ENCODE assay signal across 21 mouse cellular contexts in genomic region chr9:92538216-92538615, GRCm38 (mm10). TPM values are rescaled to one million over a fixed set of nuclear protein-coding genes. Genes with fewer than 3 reads are reported as not detected.
A peak's percentile ranks its signal among the peaks of the same experiment; 100 is the strongest.
DNase-seq lines count a peak whose midpoint lies in the region; ATAC-seq and TF ChIP-seq lines count a peak whose summit lies in the region.
"Had no signal": no experiment of that assay in that cellular context is flagged by ENCODE, and none has a peak within 500 bp of the region (broad histone marks: within the 10 kb centered on the region; RNA-seq: fewer than 3 reads in every experiment).

No protein-coding gene starts in this region.

- TF ChIP-seq POLR2A in olfactory bulb, adult 2 months (IDR thresholded peaks at IDR 0.05; ENCODE audit: insufficient read depth, low read depth, low read length), result no peak

- ATAC-seq in forebrain, embryonic 13.5 days, result peak; percentile 28
- ATAC-seq in hindbrain, postnatal 0 days, result peak; percentile 38
- ATAC-seq in hindbrain, embryonic 11.5 days (ENCODE audit: low FRiP score), result no peak
- ATAC-seq in midbrain, postnatal 0 days (ENCODE audit: low FRiP score), result no peak
- ATAC-seq: intestine, embryonic 16.5 days had no signal

- peaks cover 20% of the 10 kb centered on the region; the same call in 1 of the 2 replicates for H3K4me1 ChIP-seq in forebrain, embryonic 13.5 days
- peaks cover 13% of the 10 kb centered on the region for H3K4me1 ChIP-seq in forebrain, embryonic 10.5 days
- peaks cover 4% of the 10 kb centered on the region; the same call in 1 of the 2 replicates for H3K4me1 ChIP-seq in hindbrain, postnatal 0 days (ENCODE audit: insufficient read depth, low read length)
- H3K4me1 ChIP-seq in hindbrain, embryonic 11.5 days (replicated peaks; ENCODE audit: control insufficient read depth, insufficient read depth, low read length), result no peaks in the 10 kb centered on the region
- H3K4me1 ChIP-seq in midbrain, postnatal 0 days (ENCODE audit: insufficient read depth, low read length), result 0 out of 2 replicates have a peak, but pooled peaks cover 3% of the 10 kb centered on the region
- H3K4me1 ChIP-seq in midbrain, embryonic 10.5 days, result peaks cover 17% of the 10 kb centered on the region
- 0 out of 2 replicates have a peak, but pooled peaks cover 4% of the 10 kb centered on the region for H3K4me1 ChIP-seq in olfactory bulb, adult 2 months (ENCODE audit: control insufficient read depth, insufficient read depth, low read length)

- no peak overlapping the region for H3K4me3 ChIP-seq in forebrain, embryonic 13.5 days
- H3K4me3 ChIP-seq in forebrain, embryonic 10.5 days, result no peak overlapping the region
- H3K4me3 ChIP-seq in hindbrain, postnatal 0 days (ENCODE audit: low read length), result no peak overlapping the region
- no peak overlapping the region for H3K4me3 ChIP-seq in hindbrain, embryonic 11.5 days (ENCODE audit: low read depth, low read length)
- no peak overlapping the region for H3K4me3 ChIP-seq in midbrain, postnatal 0 days (ENCODE audit: low read depth, low read length)
- no peak overlapping the region for H3K4me3 ChIP-seq in midbrain, embryonic 10.5 days
- no peak overlapping the region for H3K4me3 ChIP-seq in olfactory bulb, adult 2 months (ENCODE audit: insufficient read depth, low read depth, low read length)
- H3K4me3 ChIP-seq: heart, adult 2 months; heart, embryonic 15.5 days; hindbrain, embryonic 13.5 days; kidney, embryonic 15.5 days; layer of hippocampus, adult 2 months; limb, embryonic 15.5 days; liver, embryonic 15.5 days had no signal

- no peak overlapping the region for H3K27ac ChIP-seq in forebrain, embryonic 13.5 days
- no peak overlapping the region for H3K27ac ChIP-seq in forebrain, embryonic 10.5 days
- H3K27ac ChIP-seq in hindbrain, postnatal 0 days, result no peak overlapping the region
- no peak overlapping the region for H3K27ac ChIP-seq in hindbrain, embryonic 11.5 days (ENCODE audit: low read depth, low read length)
- no peak overlapping the region for H3K27ac ChIP-seq in midbrain, postnatal 0 days (ENCODE audit: low read depth, low read length)
- no peak overlapping the region for H3K27ac ChIP-seq in midbrain, embryonic 10.5 days (replicated peaks)
- peak overlapping the region; percentile 27; the same call in 1 of the 2 replicates for H3K27ac ChIP-seq in olfactory bulb, adult 2 months (ENCODE audit: insufficient read depth, low read depth, low read length)
- H3K27ac ChIP-seq: heart, adult 2 months; heart, embryonic 15.5 days; hindbrain, embryonic 13.5 days; kidney, embryonic 15.5 days; layer of hippocampus, adult 2 months; limb, embryonic 15.5 days; liver, embryonic 15.5 days had no signal

- H3K4me2 ChIP-seq in forebrain, embryonic 13.5 days, result no peak overlapping the region
- H3K4me2 ChIP-seq in hindbrain, postnatal 0 days (ENCODE audit: low read depth, low read length), result no peak overlapping the region
- no peak overlapping the region for H3K4me2 ChIP-seq in hindbrain, embryonic 11.5 days (replicated peaks; ENCODE audit: low read depth, low read length)
- H3K4me2 ChIP-seq in midbrain, postnatal 0 days (ENCODE audit: low read depth, low read length, poor library complexity, severe bottlenecking), result no peak overlapping the region
- H3K4me2 ChIP-seq: heart, embryonic 15.5 days; hindbrain, embryonic 13.5 days; kidney, embryonic 15.5 days; limb, embryonic 15.5 days; liver, embryonic 15.5 days had no signal

- TF ChIP-seq CTCF in hindbrain, postnatal 0 days (IDR thresholded peaks at IDR 0.05; ENCODE audit: low read depth), result no peak
- no peak for TF ChIP-seq CTCF in midbrain, postnatal 0 days (IDR thresholded peaks at IDR 0.05)
- no peak for TF ChIP-seq CTCF in olfactory bulb, adult 2 months (IDR thresholded peaks at IDR 0.05; ENCODE audit: insufficient read depth, low read depth, low read length)

- no peaks in the 10 kb centered on the region for H3K36me3 ChIP-seq in forebrain, embryonic 13.5 days (ENCODE audit: poor library complexity, severe bottlenecking)
- no peaks in the 10 kb centered on the region for H3K36me3 ChIP-seq in forebrain, embryonic 10.5 days (replicated peaks)
- H3K36me3 ChIP-seq in hindbrain, postnatal 0 days (ENCODE audit: insufficient read depth, low read length), result no peaks in the 10 kb centered on the region
- H3K36me3 ChIP-seq in hindbrain, embryonic 11.5 days (ENCODE audit: control insufficient read depth, insufficient read depth, low read length), result no peaks in the 10 kb centered on the region
- H3K36me3 ChIP-seq in midbrain, postnatal 0 days (ENCODE audit: insufficient read depth, low read length), result no peaks in the 10 kb centered on the region
- no peaks in the 10 kb centered on the region for H3K36me3 ChIP-seq in midbrain, embryonic 10.5 days
- H3K36me3 ChIP-seq: heart, embryonic 15.5 days; hindbrain, embryonic 13.5 days; kidney, embryonic 15.5 days; limb, embryonic 15.5 days; liver, embryonic 15.5 days had no signal

- H3K9ac ChIP-seq in forebrain, embryonic 13.5 days, result no peak overlapping the region
- H3K9ac ChIP-seq in hindbrain, postnatal 0 days (replicated peaks; ENCODE audit: low read length), result no peak overlapping the region
- no peak overlapping the region for H3K9ac ChIP-seq in hindbrain, embryonic 11.5 days (ENCODE audit: low read depth, low read length)
- H3K9ac ChIP-seq in midbrain, postnatal 0 days (replicated peaks; ENCODE audit: low read length, poor library complexity, severe bottlenecking), result no peak overlapping the region
- H3K9ac ChIP-seq: heart, embryonic 15.5 days; hindbrain, embryonic 13.5 days; kidney, embryonic 15.5 days; limb, embryonic 15.5 days; liver, embryonic 15.5 days had no signal

- H3K9me3 ChIP-seq in forebrain, embryonic 13.5 days (replicated peaks), result no peaks in the 10 kb centered on the region
- H3K9me3 ChIP-seq in forebrain, embryonic 10.5 days, result no peaks in the 10 kb centered on the region
- H3K9me3 ChIP-seq in hindbrain, postnatal 0 days (ENCODE audit: low read length), result no peaks in the 10 kb centered on the region
- no peaks in the 10 kb centered on the region for H3K9me3 ChIP-seq in hindbrain, embryonic 11.5 days (ENCODE audit: control insufficient read depth, low read length)
- no peaks in the 10 kb centered on the region for H3K9me3 ChIP-seq in midbrain, postnatal 0 days (ENCODE audit: low read length)
- no peaks in the 10 kb centered on the region for H3K9me3 ChIP-seq in midbrain, embryonic 10.5 days (replicated peaks)
- H3K9me3 ChIP-seq: heart, embryonic 15.5 days; hindbrain, embryonic 13.5 days; kidney, embryonic 15.5 days; limb, embryonic 15.5 days; liver, embryonic 15.5 days had no signal

- 32% methylated on average over 6 of the region's 6 CpGs for WGBS in forebrain, embryonic 13.5 days
- 88% methylated on average over 6 of the region's 6 CpGs for WGBS in forebrain, embryonic 10.5 days
- WGBS in hindbrain, postnatal 0 days, result 41% methylated on average over 6 of the region's 6 CpGs
- WGBS in hindbrain, embryonic 11.5 days, result 59% methylated on average over 6 of the region's 6 CpGs
- WGBS in midbrain, postnatal 0 days, result 64% methylated on average over 6 of the region's 6 CpGs
- WGBS in midbrain, embryonic 10.5 days, result 83% methylated on average over 6 of the region's 6 CpGs
- 27% methylated on average over 6 of the region's 6 CpGs for WGBS in olfactory bulb, adult 2 months

- no peaks in the 10 kb centered on the region for H3K27me3 ChIP-seq in forebrain, embryonic 13.5 days
- H3K27me3 ChIP-seq in forebrain, embryonic 10.5 days (ENCODE audit: poor library complexity, severe bottlenecking), result peaks cover 7% of the 10 kb centered on the region; the same call in 1 of the 2 replicates
- no peaks in the 10 kb centered on the region for H3K27me3 ChIP-seq in hindbrain, postnatal 0 days (ENCODE audit: insufficient read depth, low read length)
- H3K27me3 ChIP-seq in hindbrain, embryonic 11.5 days (ENCODE audit: control insufficient read depth, insufficient read depth, low read length), result no peaks in the 10 kb centered on the region
- no peaks in the 10 kb centered on the region; the same call in 1 of the 2 replicates for H3K27me3 ChIP-seq in midbrain, postnatal 0 days (ENCODE audit: insufficient read depth, low read length)
- peaks cover 12% of the 10 kb centered on the region; the same call in 1 of the 2 replicates for H3K27me3 ChIP-seq in midbrain, embryonic 10.5 days (ENCODE audit: low read depth, poor library complexity, severe bottlenecking)
- H3K27me3 ChIP-seq: heart, embryonic 15.5 days; kidney, embryonic 15.5 days; limb, embryonic 15.5 days had no signal

- no peak for DNase-seq in forebrain, embryonic 10.5 days (ENCODE audit: extremely low spot score, low spot score)
- DNase-seq in hindbrain, postnatal 0 days (ENCODE audit: low spot score), result peak; percentile 45
- no peak for DNase-seq in hindbrain, embryonic 11.5 days (ENCODE audit: low spot score)
- DNase-seq in midbrain, postnatal 0 days (ENCODE audit: low spot score), result peak; percentile 53
- DNase-seq in midbrain, embryonic 10.5 days (ENCODE audit: low spot score), result no peak
- DNase-seq in adrenal gland, adult 8-10 months, result no peak
- DNase-seq: adrenal gland, postnatal 10 days; cerebellum, adult 18-20 months; gastrocnemius, postnatal 14 days; heart, adult 2 months; layer of hippocampus, postnatal 36 days; lung, postnatal 10 days had no signal

RNA-seq across cellular contexts. Expression of gene Plod2, which starts 3.8 kb away (rescaled TPM):
- 9.7 and 12.1 TPM in 2 replicates for polyA plus RNA-seq in forebrain, embryonic 13.5 days (2015; fragmentation: Nextera tagmentation; extraction: Ambion mirVana)
- 22.1 and 25.4 TPM in 2 replicates for polyA plus RNA-seq in forebrain, embryonic 10.5 days (2016; fragmentation: Nextera tagmentation; extraction: Ambion mirVana)
- 7.6 and 14.1 TPM in 2 replicates for total RNA-seq in hindbrain, postnatal 0 days (2014; rRNA removed)
- polyA plus RNA-seq in hindbrain, postnatal 0 days (2015; fragmentation: Nextera tagmentation; extraction: Ambion mirVana), result 7.1 and 9.9 TPM in 2 replicates
- polyA plus RNA-seq in hindbrain, embryonic 11.5 days (2014; fragmentation: Nextera tagmentation; extraction: Ambion mirVana), result 36.8 and 40.6 TPM in 2 replicates
- total RNA-seq in midbrain, postnatal 0 days (2014; rRNA removed), result 13.4 and 15.2 TPM in 2 replicates
- 5.3 and 6.3 TPM in 2 replicates for polyA plus RNA-seq in midbrain, postnatal 0 days (2015; fragmentation: Nextera tagmentation; extraction: Ambion mirVana)
- polyA plus RNA-seq in midbrain, embryonic 10.5 days (2016; fragmentation: Nextera tagmentation; extraction: Ambion mirVana), result 23.3 and 25.6 TPM in 2 replicates
- not detected in 2 replicates for polyA plus RNA-seq in olfactory bulb, adult 2 months (2012; ENCODE audit: insufficient read depth, insufficient read length, low replicate concordance, missing spikeins)
- total RNA-seq in adrenal gland, adult 8-10 months (2022), result 100 to 1,000 TPM; 176 to 205 (median 188) TPM

Comparison
In these comparisons a context has a peak if more than half of its experiments do, and no peak if none do; other contexts are left out.
1. ATAC-seq: peak in forebrain, embryonic 13.5 days (single experiment) and hindbrain, postnatal 0 days (single experiment); none in hindbrain, embryonic 11.5 days (single experiment) and midbrain, postnatal 0 days (single experiment).
2. DNase-seq: peak in hindbrain, postnatal 0 days (single experiment) and midbrain, postnatal 0 days (single experiment); none in forebrain, embryonic 10.5 days (single experiment), hindbrain, embryonic 11.5 days (single experiment), midbrain, embryonic 10.5 days (single experiment) and adrenal gland, adult 8-10 months (single experiment).